Mouse (Mus musculus) G1E-ER4 (cell line): ENCODE data around the gene Shank2. TPM values are rescaled to one million over a fixed set of nuclear protein-coding genes. Genes with fewer than 3 reads are reported as not detected.

Source experiments
- GATA1 ChIP-seq: IDR thresholded peaks from one replicate; pipeline ENCODE4 v1.8.0; 2012; ENCODE audit warnings: low read length, inconsistent platforms
- polyA plus RNA-seq: library from polyadenylated mRNA; stranded (reverse); fragments of >175 nt; gene quantifications from 2 replicates; pipeline ENCODE4 v1.2.3, GENCODE M21; 2012

Shank2 gene
- polyA plus RNA-seq, 1 experiment, result not detected

DNA sequence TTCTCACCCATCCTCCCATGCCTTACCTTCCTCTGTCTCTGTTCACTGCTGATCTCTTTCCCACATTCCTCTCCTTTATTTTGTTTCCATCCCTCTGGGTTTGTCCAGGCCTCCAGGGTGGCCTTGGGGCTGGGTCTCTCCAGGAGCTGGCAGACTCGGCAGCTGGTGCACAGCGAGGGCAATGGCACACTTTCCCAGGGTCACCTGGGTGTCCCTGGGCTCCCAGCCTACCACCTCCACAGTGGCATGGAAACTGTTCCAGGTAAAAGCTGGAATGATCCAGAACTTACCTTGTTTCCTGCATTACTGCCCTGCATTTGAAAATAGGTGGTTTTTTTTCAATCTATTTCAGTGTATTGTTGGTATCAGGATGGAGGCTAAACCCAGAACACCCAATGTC, 12.8 kb downstream of the Shank2 start:
- no peak for TF ChIP-seq GATA1

DNA sequence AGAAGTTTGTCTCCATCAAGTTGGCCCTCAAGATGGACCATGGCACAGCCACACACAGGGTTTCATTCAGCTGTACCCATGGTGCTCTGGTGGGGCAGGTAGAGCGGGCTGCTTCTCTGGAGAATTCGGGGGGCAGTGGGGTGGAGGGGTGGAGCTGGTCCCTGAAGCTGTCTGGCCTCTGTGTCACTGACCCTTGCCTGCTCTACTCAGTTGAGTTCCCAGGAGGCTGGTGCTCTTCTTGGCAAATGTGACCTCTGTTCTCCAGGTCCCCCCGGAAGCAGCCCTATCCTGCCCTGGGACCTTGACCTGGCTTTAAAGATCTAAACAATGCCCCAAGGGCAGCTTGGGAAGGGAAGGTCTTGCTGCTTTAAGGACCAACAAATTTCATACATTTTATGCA, 20.1 kb downstream of the Shank2 start:
- no peak for TF ChIP-seq GATA1

DNA sequence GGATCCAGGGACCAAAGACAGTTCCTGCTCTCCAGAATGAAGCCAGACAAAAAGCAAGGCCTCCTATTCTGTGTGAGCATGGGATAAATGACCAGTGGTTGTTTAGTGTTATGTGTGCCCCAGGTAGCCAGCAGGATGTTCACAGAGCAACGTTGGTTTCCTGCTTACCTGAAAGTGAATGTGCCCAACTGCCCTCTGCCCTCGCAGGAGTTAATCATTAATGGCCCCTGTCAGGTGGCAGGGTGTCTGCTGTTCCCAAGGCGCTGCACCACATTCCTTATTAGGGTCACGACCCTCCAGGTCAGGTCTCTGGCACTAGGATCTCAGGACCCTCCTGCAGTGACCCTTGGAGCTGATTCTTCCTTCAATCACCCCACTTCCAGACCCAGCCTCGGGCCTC, 21.0 kb downstream of the Shank2 start:
- no peak for TF ChIP-seq GATA1

DNA sequence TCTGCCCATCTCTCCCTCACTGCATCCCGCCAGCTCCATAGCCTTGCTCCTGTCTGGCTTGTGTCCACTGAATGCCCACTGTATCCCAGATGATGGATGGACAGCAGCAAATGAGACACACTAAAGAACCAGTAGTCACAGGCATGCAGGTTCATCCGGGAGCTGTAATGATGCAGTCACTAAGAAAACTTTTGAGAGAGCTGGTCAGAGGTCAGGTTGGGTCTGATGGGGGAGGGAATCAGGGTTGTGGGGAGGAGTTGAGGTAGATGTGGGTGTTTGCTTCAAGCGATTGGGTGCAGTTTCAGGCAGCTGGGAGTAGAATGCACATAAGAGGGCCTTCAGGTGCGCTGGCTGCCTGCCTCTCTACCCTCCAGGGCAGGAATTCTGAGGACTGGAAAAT, 21.8 kb downstream of the Shank2 start:
- no peak for TF ChIP-seq GATA1

GRCm38 (mm10) chr7:144026024-144026752, 24.5 kb downstream of the Shank2 start:
- no peak for TF ChIP-seq GATA1

DNA sequence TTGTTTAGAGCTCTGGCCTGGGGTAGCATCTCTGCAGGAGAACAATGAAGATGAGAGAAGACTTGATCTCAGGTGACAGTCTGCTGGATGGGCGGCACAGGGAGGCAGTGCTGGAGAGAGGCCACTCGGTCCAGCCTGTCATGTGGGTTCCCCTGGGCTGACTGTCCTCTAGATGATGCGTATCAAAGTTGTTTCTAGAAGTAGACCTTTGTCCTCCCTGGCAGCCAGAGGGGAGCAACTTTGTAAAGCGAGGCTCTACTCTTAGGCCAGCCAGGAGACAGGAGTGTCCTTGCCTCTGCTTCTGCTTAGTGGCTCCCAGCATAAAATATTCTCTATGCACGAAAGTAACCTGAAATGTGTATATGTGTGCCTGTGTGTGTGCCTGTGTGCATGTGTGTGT, 27.5 kb downstream of the Shank2 start:
- TF ChIP-seq GATA1, result no peak

DNA sequence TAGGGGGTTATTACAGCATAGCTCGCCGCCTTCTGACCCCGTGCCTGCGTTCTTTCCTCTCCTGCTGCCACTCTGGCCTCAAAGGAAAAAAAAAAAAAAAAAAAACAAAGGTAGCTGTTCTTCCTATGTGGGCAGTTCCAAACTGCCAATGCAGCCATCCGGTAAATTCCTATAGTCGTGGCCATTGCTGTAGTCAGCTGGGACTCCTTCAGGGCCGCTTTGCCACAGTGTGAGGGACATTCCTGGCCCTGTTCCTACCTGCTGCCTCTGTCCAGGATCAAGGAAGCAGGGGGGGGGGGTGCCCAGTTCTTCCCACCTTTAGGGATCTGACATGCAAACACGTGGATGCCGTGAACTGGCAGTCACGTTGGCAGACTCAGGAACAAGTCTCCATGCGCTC, 29.1 kb downstream of the Shank2 start:
- TF ChIP-seq GATA1, result no peak

- no peak for TF ChIP-seq GATA1
Observed at GRCm38 (mm10) chr7:144031611-144032010, 29.9 kb downstream of the Shank2 start.

DNA sequence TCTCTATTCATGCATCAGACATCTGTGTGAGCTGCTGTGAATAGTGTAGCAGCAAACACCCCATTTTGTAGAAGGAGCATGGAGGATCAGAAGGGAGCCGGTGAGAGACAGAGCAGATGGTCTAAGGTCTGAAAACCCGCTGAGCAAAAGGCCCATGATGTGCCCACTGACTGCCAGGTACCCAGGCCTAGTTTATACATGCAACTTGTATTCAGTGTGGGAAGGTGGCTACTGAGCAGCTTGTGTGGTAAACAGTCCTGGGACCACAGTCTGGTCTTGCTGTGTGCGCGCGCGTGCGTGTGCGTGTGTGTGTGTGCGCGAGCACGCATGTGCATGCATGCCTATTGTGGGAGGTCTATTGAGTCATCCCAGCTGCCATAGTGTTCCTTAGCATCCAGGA, 35.8 kb downstream of the Shank2 start:
- no peak for TF ChIP-seq GATA1

DNA sequence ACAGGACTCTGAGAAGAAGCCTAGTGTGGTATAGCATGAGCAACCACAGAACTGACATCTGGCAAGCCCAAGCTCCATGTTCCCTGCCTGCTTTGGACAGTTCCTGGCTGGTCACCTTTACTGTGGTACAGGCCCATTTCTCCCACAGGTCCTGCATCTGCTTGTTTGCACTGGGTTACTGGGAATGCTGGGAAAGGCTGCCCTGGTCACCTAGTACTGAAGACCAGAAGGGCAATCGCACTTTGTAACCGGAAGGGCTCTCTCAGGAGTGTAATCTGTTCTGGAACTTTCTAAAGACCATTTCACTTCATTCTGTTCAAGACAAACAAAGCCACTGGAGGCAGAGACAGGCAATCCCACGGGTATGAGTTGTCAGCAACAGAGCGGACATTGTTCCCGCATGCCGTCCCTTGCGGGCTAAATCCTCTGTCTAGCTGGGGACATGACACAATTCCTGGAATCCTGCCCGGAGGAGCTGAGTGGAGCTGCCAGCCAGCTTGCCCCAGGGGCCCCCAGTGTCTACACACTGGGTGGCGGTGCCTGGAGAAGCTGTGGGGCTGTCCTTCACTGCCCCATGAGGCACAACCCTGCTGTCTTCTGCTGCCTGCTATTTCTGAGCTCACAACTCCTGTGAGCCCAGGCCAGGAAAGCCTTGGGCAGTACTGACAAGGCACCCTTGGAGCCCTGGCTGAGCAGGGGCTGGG, 36.4 kb downstream of the Shank2 start:
- TF ChIP-seq GATA1, result no peak

- no peak for TF ChIP-seq GATA1
Observed at GRCm38 (mm10) chr7:144038741-144039140, 37.0 kb downstream of the Shank2 start.

DNA sequence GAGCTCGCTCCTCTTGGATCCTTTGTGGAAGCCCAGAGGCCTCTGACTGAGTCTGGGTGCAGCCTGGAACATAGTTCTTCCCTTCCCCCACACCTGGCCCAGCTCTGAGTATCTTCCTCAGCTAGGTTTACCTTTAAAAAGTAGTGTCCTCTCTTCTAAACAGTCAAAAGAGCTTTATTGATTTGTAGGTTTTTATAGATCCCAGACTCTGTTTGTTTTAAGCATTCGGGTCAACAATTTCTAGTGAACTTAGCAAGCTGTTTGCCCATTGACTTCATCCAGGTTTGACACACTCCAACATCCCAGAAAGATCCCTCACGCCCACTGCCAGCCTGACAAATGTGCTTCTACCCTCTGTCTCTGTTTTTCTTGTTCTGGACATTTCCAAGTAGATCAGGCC, 38.6 kb downstream of the Shank2 start:
- TF ChIP-seq GATA1, result no peak

DNA sequence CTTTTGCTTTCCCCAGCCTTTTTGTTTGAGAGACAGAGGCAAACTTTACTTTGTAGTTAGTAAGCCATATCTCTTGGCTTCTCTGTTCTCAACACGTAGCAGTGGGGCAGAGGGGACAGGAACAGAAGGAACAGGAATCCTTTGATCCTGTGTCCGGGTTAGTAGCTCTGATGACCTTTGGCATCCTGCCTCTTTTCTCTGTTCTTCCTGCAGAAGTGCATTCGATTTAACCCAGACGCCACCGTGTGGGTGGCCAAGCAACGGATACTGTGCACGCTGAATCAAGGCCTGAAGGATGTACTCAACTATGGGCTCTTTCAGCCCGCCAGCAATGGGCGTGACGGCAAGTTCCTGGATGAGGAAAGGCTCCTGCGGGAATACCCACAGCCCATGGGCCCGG, 50.3 kb downstream of the Shank2 start:
- TF ChIP-seq GATA1, result no peak

DNA sequence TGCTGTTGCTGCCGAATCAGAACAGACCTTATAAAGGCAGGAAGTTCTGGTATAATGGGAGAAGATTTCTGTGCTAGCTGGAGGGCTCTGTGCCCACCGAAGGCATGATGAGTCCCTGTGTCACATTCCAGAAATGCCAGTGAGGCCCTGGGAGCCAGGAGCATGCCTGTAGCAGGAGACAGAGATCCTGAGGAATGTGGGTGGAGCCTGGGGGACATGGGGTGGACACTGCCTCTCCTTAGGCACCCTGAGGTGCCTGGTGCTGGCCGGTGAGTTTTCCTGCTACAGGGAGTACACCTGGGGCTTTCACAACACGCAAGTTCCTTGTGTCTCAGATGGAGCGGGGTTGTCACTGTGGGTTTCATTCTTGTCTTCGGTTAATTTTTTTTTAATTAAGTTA, 53.5 kb downstream of the Shank2 start:
- TF ChIP-seq GATA1, result no peak

DNA sequence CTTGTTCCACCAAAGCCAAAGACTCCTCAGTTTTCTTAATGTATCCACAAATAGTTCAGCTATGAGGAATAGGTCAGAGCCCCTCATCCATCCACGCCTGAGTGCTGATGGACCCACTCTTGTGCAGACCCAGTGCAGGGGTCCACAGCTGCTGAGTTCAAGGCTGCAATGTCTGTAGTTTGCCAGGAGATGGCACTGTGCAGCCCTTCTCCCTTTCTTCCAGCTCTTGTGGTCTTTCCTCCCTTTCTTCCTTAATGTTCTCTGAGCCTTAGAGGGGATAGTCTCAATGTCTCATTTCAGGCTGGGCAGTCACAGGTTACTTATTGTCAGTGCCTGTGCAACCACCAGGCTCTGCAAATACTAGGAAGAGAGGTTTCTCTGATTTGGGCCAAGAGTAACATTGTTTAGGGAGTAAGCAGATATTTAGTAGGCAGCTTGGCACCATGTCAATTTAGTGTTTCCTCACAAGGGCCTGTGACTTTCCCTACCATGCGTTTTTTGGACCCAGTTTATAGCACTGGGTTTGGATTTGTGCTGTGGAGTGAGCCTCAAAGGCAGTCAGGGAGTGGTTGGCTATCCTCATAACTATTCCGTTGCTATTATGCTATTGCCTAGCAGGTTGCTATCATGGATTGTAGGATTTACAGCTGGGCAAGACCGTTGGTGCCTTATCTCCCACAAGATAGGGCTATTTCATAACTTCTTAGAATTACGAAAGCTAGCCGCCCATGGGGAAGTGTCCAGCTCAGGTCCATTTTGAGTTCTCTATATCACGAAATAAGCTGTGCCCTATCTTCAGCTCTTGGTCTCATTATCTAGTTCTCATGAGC, 54.2 kb downstream of the Shank2 start:
- TF ChIP-seq GATA1, result no peak
